Mouse (Mus musculus) ES-Bruce4 (cell line): ENCODE measurements at regions not wholly inside any gene's neighbourhood (a gene's known extent, or its start where the extent isn't known, plus 50 kb on each side); places are given as distances from the start of the nearest gene placed in this dataset.

Source experiments
- CTCF ChIP-seq: IDR thresholded peaks from one replicate; pipeline ENCODE4 v1.8.1; 2011; ENCODE audit warnings: low read depth, low read length
- POLR2A ChIP-seq: IDR thresholded peaks from one replicate; pipeline ENCODE4 v1.8.1; 2011; ENCODE audit warnings: low read length; ENCODE audit not compliant: insufficient read depth

GRCm38 (mm10) chr4:47698926-47699325 lies 224.5 kb downstream of the Sec61b start:
- TF ChIP-seq CTCF: no peak
- TF ChIP-seq POLR2A: no peak
